Mouse (Mus musculus) liver, embryonic 14.5 days (tissue): Measurements from ENCODE around the gene Gstm1.
"Not testable (repeated sequence)": the region's sequence is repeated elsewhere in the genome, so short reads cannot be mapped to it uniquely, and the experiment has no call there.

ENCODE experiments used
- CTCF ChIP-seq: IDR thresholded peaks from 2 replicates; pipeline ENCODE4 v1.5.1; 2016; ENCODE audit warnings: antibody characterized with exemption, low read depth, control low read depth
- EP300 ChIP-seq: IDR thresholded peaks from 2 replicates; pipeline ENCODE4 v1.6.1; 2016; ENCODE audit warnings: antibody characterized with exemption, low read depth

GRCm38 (mm10) chr3:107971101-107971500 lies 46.7 kb downstream of the Gstm1 start:
- TF ChIP-seq EP300, CTCF: not testable (repeated sequence)
